Mouse (Mus musculus) intestine, embryonic 14.5 days (tissue): ENCODE data around the gene Gramd4. TPM values are rescaled to one million over a fixed set of nuclear protein-coding genes. Genes with fewer than 3 reads are reported as not detected.
"Not testable (repeated sequence)": the region's sequence is repeated elsewhere in the genome, so short reads cannot be mapped to it uniquely, and the experiment has no call there.

Source experiments
- ATAC-seq: fragments of 200-750 bp; cut with Nextera tagmentation; replicated peaks from 2 replicates; pipeline ENCODE4 v1.8.0; 2017; ENCODE audit warnings: low read depth, moderate number of reproducible peaks, moderate TSS enrichment, moderate library complexity; ENCODE audit not compliant: low FRiP score, low TSS enrichment
- DNase-seq: peaks from one replicate; pipeline ENCODE4 v3.0.0-alpha.2; 2018; ENCODE audit warnings: low spot score
- H3K27ac ChIP-seq: fragments of 300-500 bp; sonication (generic); 2 replicates; pipeline ENCODE4 v1.5.1; 2014; ENCODE audit warnings: low read depth, mild to moderate bottlenecking, control low read depth
- H3K27me3 ChIP-seq: fragments of 300-500 bp; sonication (generic); replicated peaks from 2 replicates; pipeline ENCODE4 v1.6.1; 2014; ENCODE audit warnings: low read length, control low read depth; ENCODE audit not compliant: control insufficient read depth, insufficient read depth
- H3K36me3 ChIP-seq: fragments of 300-500 bp; sonication (generic); 2 replicates; pipeline ENCODE4 v1.6.1; 2014; ENCODE audit warnings: low read length, control low read depth; ENCODE audit not compliant: control insufficient read depth, insufficient read depth
- H3K4me1 ChIP-seq: fragments of 300-500 bp; sonication (generic); replicated peaks from 2 replicates; pipeline ENCODE4 v1.6.1; 2014; ENCODE audit warnings: low read length, control low read depth, mixed read lengths; ENCODE audit not compliant: control insufficient read depth, insufficient read depth
- H3K4me2 ChIP-seq: fragments of 300-500 bp; sonication (generic); 2 replicates; pipeline ENCODE4 v1.6.1; 2014; ENCODE audit warnings: low read length
- H3K4me3 ChIP-seq: fragments of 300-500 bp; sonication (generic); 2 replicates; pipeline ENCODE4 v1.5.1; 2014; ENCODE audit warnings: low read depth, low read length, control low read depth, mixed read lengths
- H3K9ac ChIP-seq: fragments of 300-500 bp; sonication (generic); 2 replicates; pipeline ENCODE4 v1.6.1; 2014; ENCODE audit warnings: mild to moderate bottlenecking, low read length
- H3K9me3 ChIP-seq: fragments of 300-500 bp; sonication (generic); 2 replicates; pipeline ENCODE4 v1.6.1; 2016; ENCODE audit warnings: low read length, control low read depth; ENCODE audit not compliant: control insufficient read depth
- WGBS: fragments of 180-500 bp; shearing (Covaris S2); extraction: QIAGEN DNeasy Blood & Tissue Kit; methylation state at CpG from one replicate; pipeline ENCODE4 v1.1.7; 2014; 5-methylcytosine and 5-hydroxymethylcytosine counted together
- polyA plus RNA-seq: library from polyadenylated mRNA; unstranded; fragments of >200 nt; fragmentation: Nextera tagmentation; extraction: Ambion mirVana; gene quantifications from 2 replicates; pipeline ENCODE4 v1.2.1, GENCODE M21; 2014

The Gramd4 gene
- polyA plus RNA-seq, 1 experiment from 2014 or later, result 8.1 TPM

GRCm38 (mm10) chr15:86159093-86159492 is 101.6 kb downstream of the Gramd4 start:
- H3K4me1 ChIP-seq, result no peaks in the 10 kb centered on the region
- no peaks in the 10 kb centered on the region for H3K9me3 ChIP-seq
- WGBS, result 37% methylated on average over 16 of the region's 16 CpGs
- H3K27ac ChIP-seq, result no peak overlapping the region
- DNase-seq, result no peak
- H3K27me3 ChIP-seq, result no peaks in the 10 kb centered on the region
- no peak overlapping the region for H3K4me2 ChIP-seq
- peaks cover 11% of the 10 kb centered on the region for H3K36me3 ChIP-seq
- no peak overlapping the region for H3K9ac ChIP-seq
- no peak overlapping the region for H3K4me3 ChIP-seq
- ATAC-seq, result no peak

- Histone ChIP-seq H3K9ac (no peak overlapping the region), H3K36me3 (peaks cover 10% of the 10 kb centered on the region; the same call in 1 of the 2 replicates), H3K27ac (no peak overlapping the region), H3K4me3 (no peak overlapping the region), H3K4me2 (no peak overlapping the region), H3K9me3 (no peaks in the 10 kb centered on the region), H3K4me1 (no peaks in the 10 kb centered on the region), H3K27me3 (no peaks in the 10 kb centered on the region)
- 93% methylated on average over 5 of the region's 5 CpGs for WGBS
- no peak for DNase-seq
- no peak for ATAC-seq
Measured at GRCm38 (mm10) chr15:86159719-86160118, 102.2 kb downstream of the Gramd4 start.

- no peaks in the 10 kb centered on the region for H3K9me3 ChIP-seq
- H3K27ac ChIP-seq, result no peak overlapping the region
- no peak overlapping the region for H3K4me3 ChIP-seq
- no peaks in the 10 kb centered on the region for H3K27me3 ChIP-seq
- no peak overlapping the region for H3K4me2 ChIP-seq
- no peak overlapping the region for H3K9ac ChIP-seq
- peaks cover 10% of the 10 kb centered on the region; the same call in 1 of the 2 replicates for H3K36me3 ChIP-seq
- DNase-seq (no peak), ATAC-seq (no peak)
- no peaks in the 10 kb centered on the region for H3K4me1 ChIP-seq
- 68% methylated on average over 10 of the region's 10 CpGs for WGBS
Measured at GRCm38 (mm10) chr15:86160906-86161305, 103.4 kb downstream of the Gramd4 start.

- not testable (repeated sequence) for H3K4me3 ChIP-seq, H3K36me3 ChIP-seq, H3K9me3 ChIP-seq, H3K27me3 ChIP-seq, H3K27ac ChIP-seq, ATAC-seq, H3K4me1 ChIP-seq, DNase-seq, H3K4me2 ChIP-seq, H3K9ac ChIP-seq
- WGBS, result 94% methylated on average over 3 of the region's 3 CpGs
Measured at GRCm38 (mm10) chr15:86161800-86162199, 104.3 kb downstream of the Gramd4 start.

GRCm38 (mm10) chr15:86164718-86165345 is 107.3 kb downstream of the Gramd4 start:
- ATAC-seq, result no peak
- no peak overlapping the region for H3K27ac ChIP-seq
- no peaks in the 10 kb centered on the region for H3K27me3 ChIP-seq
- no peak overlapping the region for H3K4me2 ChIP-seq
- no peaks in the 10 kb centered on the region for H3K4me1 ChIP-seq
- no peak overlapping the region for H3K9ac ChIP-seq
- H3K36me3 ChIP-seq, result peaks cover 5% of the 10 kb centered on the region; the same call in 1 of the 2 replicates
- DNase-seq, result no peak
- no peaks in the 10 kb centered on the region for H3K9me3 ChIP-seq
- H3K4me3 ChIP-seq, result no peak overlapping the region
- WGBS, result 84% methylated on average over 21 of the region's 21 CpGs

GRCm38 (mm10) chr15:86165811-86166590 is 108.5 kb downstream of the Gramd4 start:
- no peak for ATAC-seq
- 91% methylated on average over 24 of the region's 24 CpGs for WGBS
- H3K9me3 ChIP-seq, result no peaks in the 10 kb centered on the region

GRCm38 (mm10) chr15:86167032-86167655 is 109.6 kb downstream of the Gramd4 start:
- DNase-seq (no peak), ATAC-seq (no peak)
- H3K27ac ChIP-seq, result no peak overlapping the region
- H3K27me3 ChIP-seq, result no peaks in the 10 kb centered on the region
- no peak overlapping the region for H3K4me2 ChIP-seq
- H3K36me3 ChIP-seq, result no peaks in the 10 kb centered on the region
- H3K9ac ChIP-seq, result no peak overlapping the region
- H3K9me3 ChIP-seq, result no peaks in the 10 kb centered on the region
- WGBS, result 92% methylated on average over 7 of the region's 7 CpGs
- H3K4me1 ChIP-seq, result no peaks in the 10 kb centered on the region
- H3K4me3 ChIP-seq, result no peak overlapping the region

More at GRCm38 (mm10) chr15:86165811-86166590, 108.5 kb downstream of the Gramd4 start:
- H3K4me2 ChIP-seq, result no peak overlapping the region
- peaks cover 5% of the 10 kb centered on the region; the same call in 1 of the 2 replicates for H3K36me3 ChIP-seq
- H3K27ac ChIP-seq, result no peak overlapping the region
- H3K4me3 ChIP-seq, result no peak overlapping the region
- H3K9ac ChIP-seq, result no peak overlapping the region
- no peaks in the 10 kb centered on the region for H3K27me3 ChIP-seq
- H3K4me1 ChIP-seq, result no peaks in the 10 kb centered on the region
- DNase-seq, result no peak

GRCm38 (mm10) chr15:86167787-86168504 is 110.5 kb downstream of the Gramd4 start:
- no peaks in the 10 kb centered on the region for H3K27me3 ChIP-seq
- H3K27ac ChIP-seq, result no peak overlapping the region
- no peak for ATAC-seq
- no peaks in the 10 kb centered on the region for H3K9me3 ChIP-seq
- H3K4me2 ChIP-seq, result no peak overlapping the region
- no peak overlapping the region for H3K4me3 ChIP-seq
- no peaks in the 10 kb centered on the region for H3K36me3 ChIP-seq
- 78% methylated on average over 10 of the region's 10 CpGs for WGBS
- no peak for DNase-seq
- H3K4me1 ChIP-seq, result no peaks in the 10 kb centered on the region
- no peak overlapping the region for H3K9ac ChIP-seq
